Mouse (Mus musculus) liver, embryonic 16.5 days (tissue): Measurements from ENCODE around the gene Cdadc1. TPM values are rescaled to one million over a fixed set of nuclear protein-coding genes. Genes with fewer than 3 reads are reported as not detected.
A peak's percentile ranks its signal among the peaks of the same experiment; 100 is the strongest.

Experiments used
- ATAC-seq: fragments of 200-750 bp; cut with Nextera tagmentation; 2 replicates; pipeline ENCODE4 v1.8.0; 2017; ENCODE audit warnings: low read depth, mild to moderate bottlenecking, moderate number of reproducible peaks, moderate library complexity
- H3K27ac ChIP-seq: fragments of 300-500 bp; sonication (generic); 2 replicates; pipeline ENCODE4 v1.5.1; 2014; ENCODE audit warnings: mild to moderate bottlenecking, low read length
- H3K27me3 ChIP-seq: fragments of 300-500 bp; sonication (generic); 2 replicates; pipeline ENCODE4 v1.6.1; 2014; ENCODE audit warnings: low read depth, low read length, mixed read lengths; ENCODE audit not compliant: control insufficient read depth, insufficient read depth
- H3K36me3 ChIP-seq: fragments of 300-500 bp; sonication (generic); 2 replicates; pipeline ENCODE4 v1.6.1; 2014; ENCODE audit warnings: mild to moderate bottlenecking; ENCODE audit not compliant: control insufficient read depth, insufficient read depth
- H3K4me1 ChIP-seq: fragments of 300-500 bp; sonication (generic); 2 replicates; pipeline ENCODE4 v1.6.1; 2014; ENCODE audit warnings: low read depth, low read length, mixed read lengths; ENCODE audit not compliant: control insufficient read depth
- H3K4me2 ChIP-seq: fragments of 300-500 bp; sonication (generic); 2 replicates; pipeline ENCODE4 v1.6.1; 2014; ENCODE audit warnings: low read depth, low read length, mixed read lengths
- H3K4me3 ChIP-seq: fragments of 300-500 bp; sonication (generic); 2 replicates; pipeline ENCODE4 v1.5.1; 2014; ENCODE audit warnings: low read depth, mild to moderate bottlenecking, low read length
- H3K9ac ChIP-seq: fragments of 300-500 bp; sonication (generic); 2 replicates; pipeline ENCODE4 v1.6.1; 2014; ENCODE audit warnings: low read depth, low read length
- H3K9me3 ChIP-seq: fragments of 300-500 bp; sonication (generic); replicated peaks from 2 replicates; pipeline ENCODE4 v1.6.1; 2016; ENCODE audit warnings: low read length; ENCODE audit not compliant: control insufficient read depth
- WGBS: fragments of 180-500 bp; shearing (Covaris S2); extraction: QIAGEN DNeasy Blood & Tissue Kit; methylation state at CpG from one replicate; pipeline ENCODE4 v1.1.7; 2014; ENCODE audit not compliant: insufficient replicate concordance; 5-methylcytosine and 5-hydroxymethylcytosine counted together
- polyA plus RNA-seq: library from polyadenylated mRNA; unstranded; fragments of >200 nt; fragmentation: Nextera tagmentation; extraction: Ambion mirVana; gene quantifications from 2 replicates; pipeline ENCODE4 v1.2.1, GENCODE M21; 2015

Cdadc1 gene
- polyA plus RNA-seq, 1 experiment from 2014 or later: 16.2 TPM

GRCm38 (mm10) chr14:59592593-59592992, 5.2 kb downstream of the Cdadc1 start:
- peaks cover 6% of the 10 kb centered on the region for H3K4me1 ChIP-seq
- no peaks in the 10 kb centered on the region for H3K27me3 ChIP-seq
- ATAC-seq: no peak
- WGBS: 92% methylated on average over 3 of the region's 3 CpGs
- no peak overlapping the region for H3K4me3 ChIP-seq
- H3K4me2 ChIP-seq: no peak overlapping the region
- peaks cover 10% of the 10 kb centered on the region for H3K36me3 ChIP-seq
- H3K9ac ChIP-seq: no peak overlapping the region
- no peaks in the 10 kb centered on the region for H3K9me3 ChIP-seq
- no peak overlapping the region for H3K27ac ChIP-seq

- Histone ChIP-seq H3K4me1 (peaks cover 4% of the 10 kb centered on the region), H3K9me3 (no peaks in the 10 kb centered on the region), H3K4me3 (no peak overlapping the region), H3K27ac (no peak overlapping the region), H3K9ac (no peak overlapping the region), H3K27me3 (no peaks in the 10 kb centered on the region), H3K36me3 (peaks cover 10% of the 10 kb centered on the region), H3K4me2 (no peak overlapping the region)
- no peak for ATAC-seq
- WGBS: 65% methylated on average over 8 of the region's 8 CpGs
Observed at GRCm38 (mm10) chr14:59591901-59592300, 5.9 kb downstream of the Cdadc1 start.

GRCm38 (mm10) chr14:59590614-59591013, 7.1 kb downstream of the Cdadc1 start:
- no peaks in the 10 kb centered on the region for H3K9me3 ChIP-seq
- no peak overlapping the region for H3K4me3 ChIP-seq
- no peak overlapping the region for H3K27ac ChIP-seq
- 58% methylated on average over 1 of the region's 1 CpGs for WGBS
- peaks cover 16% of the 10 kb centered on the region for H3K36me3 ChIP-seq
- no peaks in the 10 kb centered on the region for H3K4me1 ChIP-seq
- no peak overlapping the region for H3K4me2 ChIP-seq
- ATAC-seq: no peak
- no peak overlapping the region for H3K9ac ChIP-seq
- no peaks in the 10 kb centered on the region for H3K27me3 ChIP-seq

GRCm38 (mm10) chr14:59576385-59576784, 21.4 kb downstream of the Cdadc1 start:
- 84% methylated on average over 5 of the region's 5 CpGs for WGBS
- no peaks in the 10 kb centered on the region for H3K27me3 ChIP-seq
- no peak overlapping the region for H3K4me3 ChIP-seq
- peaks cover 4% of the 10 kb centered on the region for H3K36me3 ChIP-seq
- no peak overlapping the region for H3K4me2 ChIP-seq
- H3K9ac ChIP-seq: no peak overlapping the region
- no peak overlapping the region for H3K27ac ChIP-seq
- H3K9me3 ChIP-seq: no peaks in the 10 kb centered on the region
- ATAC-seq: no peak
- H3K4me1 ChIP-seq: no peaks in the 10 kb centered on the region

- H3K27me3 ChIP-seq: no peaks in the 10 kb centered on the region
- no peak overlapping the region for H3K9ac ChIP-seq
- 83% methylated on average over 6 of the region's 6 CpGs for WGBS
- H3K9me3 ChIP-seq: no peaks in the 10 kb centered on the region
- no peak overlapping the region for H3K27ac ChIP-seq
- ATAC-seq: no peak
- no peak overlapping the region for H3K4me3 ChIP-seq
- H3K4me2 ChIP-seq: no peak overlapping the region
- H3K4me1 ChIP-seq: no peaks in the 10 kb centered on the region
- H3K36me3 ChIP-seq: peaks cover 6% of the 10 kb centered on the region
Observed at GRCm38 (mm10) chr14:59566756-59567155, 31.0 kb downstream of the Cdadc1 start.

GRCm38 (mm10) chr14:59557886-59558285, 39.9 kb downstream of the Cdadc1 start:
- Histone ChIP-seq H3K4me1 (no peaks in the 10 kb centered on the region), H3K9me3 (no peaks in the 10 kb centered on the region), H3K4me2 (no peak overlapping the region), H3K36me3 (no peaks in the 10 kb centered on the region), H3K27ac (no peak overlapping the region), H3K27me3 (no peaks in the 10 kb centered on the region), H3K4me3 (no peak overlapping the region), H3K9ac (no peak overlapping the region)
- 55% methylated on average over 1 of the region's 1 CpGs for WGBS
- no peak for ATAC-seq

- Histone ChIP-seq H3K36me3 (no peaks in the 10 kb centered on the region), H3K9me3 (no peaks in the 10 kb centered on the region), H3K4me2 (no peak overlapping the region), H3K4me3 (no peak overlapping the region), H3K4me1 (no peaks in the 10 kb centered on the region), H3K9ac (no peak overlapping the region), H3K27ac (0 out of 2 replicates have a peak overlapping the region, but pooled peaks have one; percentile 35), H3K27me3 (no peaks in the 10 kb centered on the region)
- WGBS: 37% methylated on average over 4 of the region's 4 CpGs
- no peak for ATAC-seq
Observed at GRCm38 (mm10) chr14:59557071-59557470, 40.7 kb downstream of the Cdadc1 start.

- Histone ChIP-seq H3K9ac (no peak overlapping the region), H3K36me3 (no peaks in the 10 kb centered on the region), H3K9me3 (no peaks in the 10 kb centered on the region), H3K4me2 (no peak overlapping the region), H3K4me1 (no peaks in the 10 kb centered on the region; the same call in 1 of the 2 replicates), H3K27ac (no peak overlapping the region), H3K27me3 (no peaks in the 10 kb centered on the region), H3K4me3 (no peak overlapping the region)
- no peak for ATAC-seq
- WGBS: 53% methylated on average over 13 of the region's 13 CpGs
Observed at GRCm38 (mm10) chr14:59555928-59556531, 41.7 kb downstream of the Cdadc1 start.

- Histone ChIP-seq H3K9ac (no peak overlapping the region), H3K4me2 (no peak overlapping the region), H3K27me3 (no peaks in the 10 kb centered on the region), H3K9me3 (no peaks in the 10 kb centered on the region), H3K4me3 (no peak overlapping the region), H3K4me1 (no peaks in the 10 kb centered on the region; the same call in 1 of the 2 replicates), H3K27ac (no peak overlapping the region), H3K36me3 (no peaks in the 10 kb centered on the region)
- no peak for ATAC-seq
- WGBS: 27% methylated on average over 8 of the region's 8 CpGs
Observed at GRCm38 (mm10) chr14:59555018-59555417, 42.7 kb downstream of the Cdadc1 start.
